Mouse (Mus musculus): ENCODE measurements around the gene Psmd8.

Psmd8 gene

DNA sequence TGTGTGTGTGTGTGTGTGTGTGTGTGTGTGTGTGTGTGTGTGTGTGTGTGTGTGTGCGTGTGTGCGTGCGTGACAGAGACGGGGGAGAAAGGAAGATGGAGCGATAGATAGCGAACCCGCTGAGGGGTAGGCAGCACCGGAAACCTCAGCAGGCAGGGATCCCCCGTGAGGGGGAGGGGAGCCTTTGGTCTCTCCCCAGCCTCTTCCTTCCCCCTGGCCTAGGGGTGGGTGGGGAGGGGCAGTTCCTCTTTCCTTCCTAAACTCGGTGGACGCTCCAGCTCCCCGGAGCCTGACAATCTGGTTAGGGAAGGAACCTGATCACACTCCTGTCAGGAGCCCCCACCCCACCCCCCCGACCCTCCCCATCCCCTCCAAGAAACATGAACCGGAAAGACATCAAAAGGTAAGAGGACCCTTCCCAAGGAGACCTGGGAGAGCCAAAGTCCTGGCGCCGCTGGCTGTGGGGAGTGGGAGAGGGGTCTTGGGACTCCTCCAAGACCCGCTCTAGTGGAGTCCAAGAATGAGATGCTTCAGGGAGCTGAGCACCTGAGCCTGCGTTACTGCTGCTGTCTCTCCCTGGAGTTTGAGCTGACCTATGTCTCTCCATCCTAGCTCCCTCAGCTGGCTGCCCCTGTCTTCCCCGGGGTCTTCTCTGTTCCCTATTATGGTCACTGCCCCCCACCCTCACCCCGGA is 45.7 kb downstream of the Psmd8 start, which contains the start of gene Rasgrp4:
Gene Rasgrp4, plus strand, starts transcription at position 159 of the 694 bp plus-strand sequence.
- no peak for DNase-seq (ENCODE audit: low spot score in 2 of 2)

DNA sequence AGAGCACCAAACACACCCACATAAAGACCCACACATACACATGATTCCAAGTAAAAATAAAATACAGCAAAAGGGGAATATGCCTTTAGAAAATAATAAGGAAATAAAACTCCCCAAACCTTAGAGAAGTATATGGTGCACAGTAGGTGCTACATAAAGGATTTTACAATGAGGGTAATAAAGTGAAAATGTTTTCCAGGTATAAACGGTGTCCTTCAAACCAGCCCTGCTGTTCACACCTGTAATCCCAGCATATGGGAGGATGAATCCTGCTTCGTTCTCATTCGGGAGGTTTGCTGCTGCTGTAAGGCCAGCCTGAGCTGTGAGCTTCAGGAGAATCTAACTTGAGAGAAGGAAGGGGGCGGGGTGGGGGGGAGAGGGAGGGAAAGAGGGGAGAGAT is 46.3 kb downstream of the Psmd8 start:
- DNase-seq (ENCODE audit: low spot score in 2 of 2), result no peak

DNA sequence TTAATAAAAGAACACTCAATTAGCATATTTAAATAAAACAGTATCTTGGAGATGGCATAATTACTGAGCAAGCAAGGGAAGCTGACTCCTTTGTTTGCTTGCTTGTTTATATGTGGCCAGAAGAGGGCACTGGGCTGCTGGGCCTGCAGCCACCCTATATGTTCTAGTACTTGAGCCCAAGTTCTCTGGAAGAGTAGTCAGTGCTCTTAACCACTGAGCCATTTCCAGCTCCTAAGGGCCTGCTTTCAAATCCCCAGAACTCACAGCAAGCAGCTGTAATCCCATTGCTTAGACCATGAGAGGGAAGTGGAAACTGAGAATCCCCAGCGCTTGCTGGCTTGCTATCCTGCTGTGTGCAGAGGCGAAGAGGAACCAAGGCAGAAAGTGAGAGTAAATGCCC is 51.8 kb downstream of the Psmd8 start:
- no peak for DNase-seq (ENCODE audit: low spot score in 2 of 2)

DNA sequence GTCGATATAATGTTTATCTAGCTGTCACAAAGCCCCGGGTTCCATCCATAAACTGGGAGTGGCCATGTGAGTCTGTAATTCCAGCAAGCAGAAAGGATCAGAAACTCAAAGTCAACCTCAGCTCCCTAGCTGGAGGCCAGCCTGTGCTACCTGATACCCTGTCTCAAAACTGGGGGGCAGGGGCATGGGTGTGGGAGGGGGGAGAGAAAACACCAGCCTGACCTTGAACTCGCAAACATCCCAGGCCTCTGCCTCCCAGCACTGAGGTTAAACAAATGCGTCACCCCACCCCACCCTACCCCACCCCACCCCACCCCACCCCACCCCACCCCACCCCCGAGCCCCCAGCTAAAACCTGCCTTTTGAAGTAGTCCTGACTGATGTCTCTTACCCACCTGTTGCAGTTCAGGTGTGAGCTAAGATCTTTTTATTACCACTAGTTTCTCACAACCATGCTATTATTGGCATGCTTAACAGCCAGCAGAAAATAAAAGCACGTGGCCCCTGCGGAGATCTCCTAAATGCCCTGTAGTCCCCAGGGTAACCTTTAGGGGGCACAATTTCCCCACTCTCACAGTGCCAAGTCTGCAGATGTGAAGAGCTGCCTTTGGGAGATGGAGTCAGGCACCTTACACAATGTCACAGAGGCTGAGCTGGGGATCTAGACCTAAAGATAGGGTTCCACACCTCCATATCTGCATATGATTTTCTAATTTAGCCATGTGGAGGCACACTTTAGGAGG is 54.2 kb downstream of the Psmd8 start:
- peak; percentile 31 to 49 for DNase-seq (ENCODE audit: low spot score in 2 of 2)

DNA sequence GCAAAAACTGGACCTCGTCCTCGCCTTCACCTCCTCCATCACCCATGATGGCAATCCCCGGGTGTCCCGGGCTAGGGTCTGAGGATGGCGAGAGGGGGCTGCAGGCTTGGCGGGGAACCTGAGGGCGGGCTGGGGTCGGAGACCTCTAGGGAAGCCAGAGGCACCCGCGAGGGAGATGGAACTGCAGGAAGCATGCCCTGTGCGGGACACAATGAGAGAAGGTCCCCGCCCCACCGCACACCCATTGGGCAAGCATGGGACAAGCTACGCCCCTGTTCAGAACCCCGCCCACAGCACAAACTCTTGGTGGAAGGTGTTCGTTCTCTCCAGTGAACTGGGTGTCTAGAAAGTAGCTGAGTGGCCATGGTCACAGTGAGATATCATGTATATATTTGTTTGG is 55.5 kb downstream of the Psmd8 start, which contains the start of gene Ryr1:
Gene Ryr1, minus strand, starts transcription at position 210 of the 400 bp plus-strand sequence.
- DNase-seq (ENCODE audit: low spot score in 2 of 2), result no peak
